Mouse (Mus musculus): ENCODE data around the gene OR5BS1P. TPM values are rescaled to one million over a fixed set of nuclear protein-coding genes. Genes with fewer than 3 reads are reported as not detected.

The OR5BS1P gene
- polyA plus RNA-seq, 1 experiment from 2014 or later: not detected

GRCm38 (mm10) chr15:98528066-98528563, 58.4 kb downstream of the OR5BS1P start:
- ATAC-seq: no peak
- Histone ChIP-seq H3K27me3 (replicated peaks) (no peaks in the 10 kb centered on the region), H3K9ac (no peak overlapping the region), H3K27ac (no peak overlapping the region), H3K36me3 (peaks cover 22% of the 10 kb centered on the region), H3K4me3 (replicated peaks) (no peak overlapping the region), H3K4me1 (replicated peaks) (peaks cover 3% of the 10 kb centered on the region; the same call in 1 of the 2 replicates), H3K4me2 (replicated peaks) (no peak overlapping the region), H3K9me3 (no peaks in the 10 kb centered on the region)
- WGBS: 89% methylated on average over 5 of the region's 5 CpGs

Other genes starting within 250 kb of the OR5BS1P start
- gene Gm44579, start 248.9 kb upstream of the OR5BS1P start, polyA plus RNA-seq (2015; fragmentation: Nextera tagmentation; extraction: Ambion mirVana): not detected in 2 replicates
- gene Olfr287, start 248.8 kb upstream of the OR5BS1P start, polyA plus RNA-seq (2015; fragmentation: Nextera tagmentation; extraction: Ambion mirVana): not detected in 2 replicates
- gene Olfr286, start 235.4 kb upstream of the OR5BS1P start, polyA plus RNA-seq (2015; fragmentation: Nextera tagmentation; extraction: Ambion mirVana): not detected in 2 replicates
- not detected in 2 replicates for gene H1fnt, start 212.6 kb upstream of the OR5BS1P start, polyA plus RNA-seq (2015; fragmentation: Nextera tagmentation; extraction: Ambion mirVana)
- 0.21 and 0.36 TPM in 2 replicates for gene Zfp641, start 173.7 kb upstream of the OR5BS1P start, polyA plus RNA-seq (2015; fragmentation: Nextera tagmentation; extraction: Ambion mirVana)
- gene Olfr285, start 152.5 kb upstream of the OR5BS1P start, polyA plus RNA-seq (2015; fragmentation: Nextera tagmentation; extraction: Ambion mirVana): not detected in 2 replicates
- not detected in 2 replicates for gene Olfr284, start 128.9 kb upstream of the OR5BS1P start, polyA plus RNA-seq (2015; fragmentation: Nextera tagmentation; extraction: Ambion mirVana)
- not detected in 2 replicates for gene Olfr283, start 89.0 kb upstream of the OR5BS1P start, polyA plus RNA-seq (2015; fragmentation: Nextera tagmentation; extraction: Ambion mirVana)
- not detected in 2 replicates for gene Olfr282, start 38.7 kb upstream of the OR5BS1P start, polyA plus RNA-seq (2015; fragmentation: Nextera tagmentation; extraction: Ambion mirVana)
- gene Olfr281, start 17.3 kb upstream of the OR5BS1P start, polyA plus RNA-seq (2015; fragmentation: Nextera tagmentation; extraction: Ambion mirVana): not detected in 2 replicates
- 0.23 TPM in 1 of 2 replicates, not detected in the other for gene Lalba, start 12.8 kb downstream of the OR5BS1P start, polyA plus RNA-seq (2015; fragmentation: Nextera tagmentation; extraction: Ambion mirVana)
- gene Olfr279, start 22.5 kb downstream of the OR5BS1P start, polyA plus RNA-seq (2015; fragmentation: Nextera tagmentation; extraction: Ambion mirVana): not detected in 2 replicates
- 81.4 and 86.7 TPM in 2 replicates for gene Kansl2, start 64.4 kb downstream of the OR5BS1P start, polyA plus RNA-seq (2015; fragmentation: Nextera tagmentation; extraction: Ambion mirVana)
- 42.4 and 44.9 TPM in 2 replicates for gene Ccnt1, start 101.0 kb downstream of the OR5BS1P start, polyA plus RNA-seq (2015; fragmentation: Nextera tagmentation; extraction: Ambion mirVana)
- 0.77 TPM in 1 of 2 replicates, not detected in the other for gene 4930415O20Rik, start 101.1 kb downstream of the OR5BS1P start, polyA plus RNA-seq (2015; fragmentation: Nextera tagmentation; extraction: Ambion mirVana)
- 21.4 and 23.0 TPM in 2 replicates for gene Adcy6, start 140.2 kb downstream of the OR5BS1P start, polyA plus RNA-seq (2015; fragmentation: Nextera tagmentation; extraction: Ambion mirVana)
- gene Cacnb3, start 160.9 kb downstream of the OR5BS1P start, polyA plus RNA-seq (2015; fragmentation: Nextera tagmentation; extraction: Ambion mirVana): 24.9 and 26.7 TPM in 2 replicates
- 23.3 and 23.7 TPM in 2 replicates for gene Ddx23, start 193.0 kb downstream of the OR5BS1P start, polyA plus RNA-seq (2015; fragmentation: Nextera tagmentation; extraction: Ambion mirVana)
- gene Rnd1, start 207.6 kb downstream of the OR5BS1P start, polyA plus RNA-seq (2015; fragmentation: Nextera tagmentation; extraction: Ambion mirVana): 0.97 and 1.1 TPM in 2 replicates
- gene Ccdc65, start 238.3 kb downstream of the OR5BS1P start, polyA plus RNA-seq (2015; fragmentation: Nextera tagmentation; extraction: Ambion mirVana): 0.67 and 0.92 TPM in 2 replicates